Mouse (Mus musculus): ENCODE measurements around the gene Kcnj2. TPM values are rescaled to one million over a fixed set of nuclear protein-coding genes. Genes with fewer than 3 reads are reported as not detected.
A peak's percentile ranks its signal among the peaks of the same experiment; 100 is the strongest.

Kcnj2 gene
- polyA plus RNA-seq, 1 experiment = not detected

DNA sequence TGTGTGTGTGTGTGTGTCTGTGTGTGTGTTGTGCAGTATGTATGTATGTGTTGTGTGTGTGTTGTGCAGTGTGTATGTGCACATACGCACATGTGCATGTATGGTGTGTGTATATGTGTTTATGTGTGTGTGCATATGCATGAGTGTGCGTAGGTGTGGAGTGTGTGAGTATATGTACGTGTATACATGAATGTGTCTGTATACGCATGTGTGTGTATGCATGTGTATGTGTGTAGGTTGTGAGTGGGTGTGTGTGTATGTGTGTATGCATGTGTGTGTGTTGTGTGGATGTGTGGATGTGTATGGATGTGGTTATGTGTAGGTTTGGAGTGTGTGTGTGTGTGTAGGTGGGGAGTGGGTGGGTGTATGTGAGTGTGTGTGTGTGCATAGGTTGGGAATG lies 8.5 kb upstream of the Kcnj2 start:
- Histone ChIP-seq H3K4me1 (ENCODE audit: control insufficient read depth) (no peaks in the 10 kb centered on the region), H3K27me3 (ENCODE audit: control insufficient read depth) (no peaks in the 10 kb centered on the region), H3K36me3 (ENCODE audit: control insufficient read depth) (no peaks in the 10 kb centered on the region), H3K9me3 (ENCODE audit: control insufficient read depth, low read length) (no peaks in the 10 kb centered on the region), H3K4me3 (replicated peaks) (no peak overlapping the region)
- TF ChIP-seq GATA1 (IDR thresholded peaks at IDR 0.05; ENCODE audit: low read length) (no peak), TAL1 (IDR thresholded peaks at IDR 0.05; ENCODE audit: low read length) (no peak)

GRCm38 (mm10) chr11:111059440-111059839 lies 6.5 kb upstream of the Kcnj2 start:
- no peaks in the 10 kb centered on the region for H3K36me3 ChIP-seq (ENCODE audit: control insufficient read depth)
- no peak overlapping the region for H3K4me3 ChIP-seq (replicated peaks)
- no peaks in the 10 kb centered on the region for H3K27me3 ChIP-seq (ENCODE audit: control insufficient read depth)
- H3K4me1 ChIP-seq (ENCODE audit: control insufficient read depth) = no peaks in the 10 kb centered on the region
- TF ChIP-seq TAL1 (IDR thresholded peaks at IDR 0.05; ENCODE audit: low read length) (no peak), GATA1 (IDR thresholded peaks at IDR 0.05; ENCODE audit: low read length) (no peak)
- H3K9me3 ChIP-seq (ENCODE audit: control insufficient read depth, low read length) = no peaks in the 10 kb centered on the region

GRCm38 (mm10) chr11:111060216-111060615 lies 5.7 kb upstream of the Kcnj2 start:
- Histone ChIP-seq H3K36me3 (ENCODE audit: control insufficient read depth) (no peaks in the 10 kb centered on the region), H3K4me1 (ENCODE audit: control insufficient read depth) (peaks cover 3% of the 10 kb centered on the region)
- TF ChIP-seq GATA1 (IDR thresholded peaks at IDR 0.05; ENCODE audit: low read length) (no peak), TAL1 (IDR thresholded peaks at IDR 0.05; ENCODE audit: low read length) (no peak)

GRCm38 (mm10) chr11:111064751-111065527 lies 1.0 kb upstream of the Kcnj2 start:
- no peaks in the 10 kb centered on the region for H3K36me3 ChIP-seq (ENCODE audit: control insufficient read depth)
- TF ChIP-seq GATA1 (IDR thresholded peaks at IDR 0.05; ENCODE audit: low read length) (no peak), TAL1 (IDR thresholded peaks at IDR 0.05; ENCODE audit: low read length) (no peak)
- peak overlapping the region; percentile 16 for H3K4me3 ChIP-seq (replicated peaks)
- H3K27me3 ChIP-seq (ENCODE audit: control insufficient read depth) = peaks cover 28% of the 10 kb centered on the region
- H3K9me3 ChIP-seq (ENCODE audit: control insufficient read depth, low read length) = no peaks in the 10 kb centered on the region
- H3K4me1 ChIP-seq (ENCODE audit: control insufficient read depth) = peaks cover 12% of the 10 kb centered on the region

More at GRCm38 (mm10) chr11:111060216-111060615, 5.7 kb upstream of the Kcnj2 start:
- peaks cover 6% of the 10 kb centered on the region for H3K27me3 ChIP-seq (ENCODE audit: control insufficient read depth)
- H3K9me3 ChIP-seq (ENCODE audit: control insufficient read depth, low read length) = no peaks in the 10 kb centered on the region
- H3K4me3 ChIP-seq (replicated peaks) = no peak overlapping the region

DNA sequence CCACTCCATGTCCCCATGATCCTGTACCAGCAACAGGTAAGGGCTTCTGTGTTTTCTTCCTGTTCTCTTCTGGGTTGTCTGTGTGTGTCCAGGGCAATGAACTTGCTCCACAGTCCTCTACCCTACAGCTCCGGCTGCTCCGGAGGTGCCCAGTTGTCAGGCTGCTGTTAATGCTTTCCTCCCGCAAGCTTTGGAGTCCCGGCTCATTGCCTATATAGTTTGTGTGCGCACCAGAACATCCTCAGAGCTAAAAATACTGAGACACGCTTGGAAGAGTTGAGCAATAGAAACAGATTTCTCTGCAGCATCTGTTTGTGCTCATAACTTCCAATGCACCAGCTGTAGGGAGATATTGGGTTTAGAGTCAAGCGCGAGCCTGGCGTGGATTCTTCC lies 331 bp downstream of the Kcnj2 start:
- no peak for TF ChIP-seq TAL1 (IDR thresholded peaks at IDR 0.05; ENCODE audit: low read length)
- no peak for TF ChIP-seq GATA1 (IDR thresholded peaks at IDR 0.05; ENCODE audit: low read length)
- peaks cover 28% of the 10 kb centered on the region for H3K27me3 ChIP-seq (ENCODE audit: control insufficient read depth)
- H3K4me1 ChIP-seq (ENCODE audit: control insufficient read depth) = peaks cover 12% of the 10 kb centered on the region
- H3K36me3 ChIP-seq (ENCODE audit: control insufficient read depth) = no peaks in the 10 kb centered on the region
- H3K9me3 ChIP-seq (ENCODE audit: control insufficient read depth, low read length) = no peaks in the 10 kb centered on the region
- H3K4me3 ChIP-seq (replicated peaks) = peak overlapping the region; percentile 54

GRCm38 (mm10) chr11:111067787-111068186 lies 1.8 kb downstream of the Kcnj2 start:
- H3K27me3 ChIP-seq (ENCODE audit: control insufficient read depth) = peaks cover 28% of the 10 kb centered on the region
- no peak overlapping the region for H3K4me3 ChIP-seq (replicated peaks)
- no peak for TF ChIP-seq GATA1 (IDR thresholded peaks at IDR 0.05; ENCODE audit: low read length)
- no peak for TF ChIP-seq TAL1 (IDR thresholded peaks at IDR 0.05; ENCODE audit: low read length)

DNA sequence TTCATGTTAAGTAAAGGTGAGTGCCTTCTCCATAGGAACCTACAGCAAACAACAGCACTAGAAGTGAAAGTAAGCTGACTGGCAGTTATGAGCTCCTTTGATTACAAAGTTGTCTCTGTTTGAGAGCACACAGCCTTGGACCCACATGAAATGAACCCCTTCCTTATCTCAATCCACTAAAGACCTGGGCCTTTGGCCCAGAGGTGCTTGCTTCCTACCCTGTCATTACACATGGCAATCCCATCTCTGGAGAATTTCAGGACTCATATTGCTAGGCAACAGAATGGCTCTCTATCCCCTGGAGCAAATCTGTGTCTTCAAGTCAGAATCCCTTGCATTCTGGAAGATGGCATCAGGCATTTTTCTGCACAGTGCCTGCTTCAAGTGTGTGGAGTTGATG lies 4.5 kb downstream of the Kcnj2 start:
- Histone ChIP-seq H3K4me1 (ENCODE audit: control insufficient read depth) (peaks cover 8% of the 10 kb centered on the region), H3K27me3 (ENCODE audit: control insufficient read depth) (peaks cover 20% of the 10 kb centered on the region), H3K9me3 (ENCODE audit: control insufficient read depth, low read length) (peaks cover 2% of the 10 kb centered on the region; the same call in 1 of the 2 replicates), H3K36me3 (ENCODE audit: control insufficient read depth) (no peaks in the 10 kb centered on the region), H3K4me3 (replicated peaks) (no peak overlapping the region)
- TF ChIP-seq GATA1 (IDR thresholded peaks at IDR 0.05; ENCODE audit: low read length) (no peak), TAL1 (IDR thresholded peaks at IDR 0.05; ENCODE audit: low read length) (no peak)

More at GRCm38 (mm10) chr11:111067787-111068186, 1.8 kb downstream of the Kcnj2 start:
- Histone ChIP-seq H3K36me3 (ENCODE audit: control insufficient read depth) (no peaks in the 10 kb centered on the region), H3K4me1 (ENCODE audit: control insufficient read depth) (peaks cover 12% of the 10 kb centered on the region), H3K9me3 (ENCODE audit: control insufficient read depth, low read length) (peaks cover 2% of the 10 kb centered on the region; the same call in 1 of the 2 replicates)

DNA sequence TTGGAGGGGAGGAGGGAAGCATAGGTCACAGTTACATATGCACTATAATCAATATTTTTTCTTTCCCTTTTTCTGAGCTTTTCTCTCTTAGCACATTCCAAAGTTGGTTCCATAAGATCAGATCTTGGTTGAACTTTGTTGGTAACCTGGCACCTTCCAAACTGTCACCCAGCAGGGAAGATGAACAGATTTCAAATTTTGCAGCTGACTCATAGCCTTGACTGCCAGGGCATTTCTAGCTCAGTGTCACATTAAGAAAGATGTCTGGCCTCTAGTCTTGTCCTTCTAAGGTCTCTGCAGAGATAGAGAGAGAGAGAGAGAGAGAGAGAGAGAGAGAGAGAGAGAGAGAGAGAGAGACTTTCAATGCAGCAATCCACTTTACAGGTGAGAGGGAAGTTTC lies 8.2 kb downstream of the Kcnj2 start:
- no peaks in the 10 kb centered on the region for H3K4me1 ChIP-seq (ENCODE audit: control insufficient read depth)
- no peak for TF ChIP-seq TAL1 (IDR thresholded peaks at IDR 0.05; ENCODE audit: low read length)
- TF ChIP-seq GATA1 (IDR thresholded peaks at IDR 0.05; ENCODE audit: low read length) = no peak
- H3K27me3 ChIP-seq (ENCODE audit: control insufficient read depth) = no peaks in the 10 kb centered on the region
- H3K9me3 ChIP-seq (ENCODE audit: control insufficient read depth, low read length) = peaks cover 2% of the 10 kb centered on the region; the same call in 1 of the 2 replicates
- H3K36me3 ChIP-seq (ENCODE audit: control insufficient read depth) = no peaks in the 10 kb centered on the region
- H3K4me3 ChIP-seq (replicated peaks) = no peak overlapping the region

- Histone ChIP-seq H3K4me1 (ENCODE audit: control insufficient read depth) (no peaks in the 10 kb centered on the region), H3K9me3 (ENCODE audit: control insufficient read depth, low read length) (no peaks in the 10 kb centered on the region), H3K4me3 (replicated peaks) (no peak overlapping the region), H3K36me3 (ENCODE audit: control insufficient read depth) (no peaks in the 10 kb centered on the region), H3K27me3 (ENCODE audit: control insufficient read depth) (no peaks in the 10 kb centered on the region)
- TF ChIP-seq TAL1 (IDR thresholded peaks at IDR 0.05; ENCODE audit: low read length) (no peak), GATA1 (IDR thresholded peaks at IDR 0.05; ENCODE audit: low read length) (no peak)
Measured at GRCm38 (mm10) chr11:111078107-111078506, 12.1 kb downstream of the Kcnj2 start.
